In genomic region chr19:44455356-44455755, GRCm38 (mm10) we compare ENCODE assay signal across 20 mouse cellular contexts. TPM values are rescaled to one million over a fixed set of nuclear protein-coding genes. Genes with fewer than 3 reads are reported as not detected.
"Had no signal": no experiment of that assay in that cellular context is flagged by ENCODE, and none has a peak within 500 bp of the region (broad histone marks: within the 10 kb centered on the region; RNA-seq: fewer than 3 reads in every experiment).

No protein-coding gene starts in this region.

- DNase-seq: lung, postnatal 14 days; right cerebral cortex, postnatal 14 days; thymus, adult 2 months; thymus, postnatal 25 days had no signal

- H3K4me3 ChIP-seq: left cerebral cortex, adult 2 months; limb, embryonic 10.5 days; liver, embryonic 12.5 days; lung, embryonic 15.5 days; megakaryocyte, embryonic 14.5 days; neural tube, embryonic 13.5 days; stomach, embryonic 15.5 days had no signal

- H3K9ac ChIP-seq: liver, embryonic 12.5 days; lung, embryonic 15.5 days; neural tube, embryonic 13.5 days; stomach, embryonic 15.5 days had no signal

- H3K9me3 ChIP-seq: limb, embryonic 10.5 days; liver, embryonic 12.5 days; lung, embryonic 15.5 days; megakaryocyte, embryonic 14.5 days; neural tube, embryonic 13.5 days; stomach, embryonic 15.5 days had no signal

- H3K27me3 ChIP-seq: lung, embryonic 15.5 days; neural tube, embryonic 13.5 days; stomach, embryonic 15.5 days had no signal

- ATAC-seq: hindbrain, postnatal 0 days; liver, embryonic 12.5 days; midbrain, embryonic 16.5 days had no signal

- H3K4me1 ChIP-seq: liver, embryonic 12.5 days; lung, embryonic 15.5 days; megakaryocyte, embryonic 14.5 days; neural tube, embryonic 13.5 days; stomach, embryonic 15.5 days had no signal

- H3K27ac ChIP-seq: hindbrain, postnatal 0 days; left cerebral cortex, adult 2 months; limb, embryonic 10.5 days; liver, embryonic 12.5 days; lung, embryonic 15.5 days; macrophage; neural tube, embryonic 13.5 days; stomach, embryonic 15.5 days had no signal

- H3K36me3 ChIP-seq: limb, embryonic 10.5 days; liver, embryonic 12.5 days; lung, embryonic 15.5 days; neural tube, embryonic 13.5 days; stomach, embryonic 15.5 days had no signal

- H3K4me2 ChIP-seq: liver, embryonic 12.5 days; lung, embryonic 15.5 days; midbrain, embryonic 11.5 days; neural tube, embryonic 13.5 days; stomach, embryonic 15.5 days had no signal

RNA-seq across cellular contexts. Expression of gene Wnt8b, which starts 37.9 kb away (rescaled TPM):
- total RNA-seq: left cerebral cortex, adult 2 months; left cerebral cortex, postnatal 14 days had no signal
- polyA plus RNA-seq: hindbrain, postnatal 0 days; intestine, embryonic 14.5 days; limb, embryonic 10.5 days; liver, embryonic 12.5 days; liver, embryonic 16.5 days; lung, embryonic 15.5 days; macrophage; spleen, adult 2 months; urinary bladder, adult 2 months had no signal
